Mouse (Mus musculus) stomach, embryonic 15.5 days (tissue): Measurements from ENCODE around the gene Cfap20. TPM values are rescaled to one million over a fixed set of nuclear protein-coding genes. Genes with fewer than 3 reads are reported as not detected.
A peak's percentile ranks its signal among the peaks of the same experiment; 100 is the strongest.
"Not testable (repeated sequence)": the region's sequence is repeated elsewhere in the genome, so short reads cannot be mapped to it uniquely, and the experiment has no call there.

Experiments used
- ATAC-seq: fragments of 200-750 bp; cut with Nextera tagmentation; 2 replicates; pipeline ENCODE4 v1.8.0; 2017; ENCODE audit warnings: low read depth, moderate number of reproducible peaks, moderate TSS enrichment; ENCODE audit not compliant: insufficient read depth, low FRiP score
- H3K27ac ChIP-seq: fragments of 300-500 bp; sonication (generic); 2 replicates; pipeline ENCODE4 v1.5.1; 2015; ENCODE audit warnings: mild to moderate bottlenecking, inconsistent platforms
- H3K27me3 ChIP-seq: fragments of 300-500 bp; sonication (generic); replicated peaks from 2 replicates; pipeline ENCODE4 v1.6.1; 2015; ENCODE audit warnings: inconsistent platforms
- H3K36me3 ChIP-seq: fragments of 300-500 bp; sonication (generic); 2 replicates; pipeline ENCODE4 v1.6.1; 2015; ENCODE audit warnings: inconsistent platforms
- H3K4me1 ChIP-seq: fragments of 300-500 bp; sonication (generic); 2 replicates; pipeline ENCODE4 v1.6.1; 2015; ENCODE audit warnings: inconsistent platforms
- H3K4me2 ChIP-seq: fragments of 300-500 bp; sonication (generic); 2 replicates; pipeline ENCODE4 v1.6.1; 2015; ENCODE audit warnings: mild to moderate bottlenecking, inconsistent platforms
- H3K4me3 ChIP-seq: fragments of 300-500 bp; sonication (generic); replicated peaks from 2 replicates; pipeline ENCODE4 v1.5.1; 2015; ENCODE audit warnings: inconsistent platforms
- H3K9ac ChIP-seq: fragments of 300-500 bp; sonication (generic); 2 replicates; pipeline ENCODE4 v1.6.1; 2015; ENCODE audit warnings: inconsistent platforms
- H3K9me3 ChIP-seq: fragments of 300-500 bp; sonication (generic); 2 replicates; pipeline ENCODE4 v1.6.1; 2016; ENCODE audit warnings: inconsistent platforms
- WGBS: fragments of 180-500 bp; shearing (Covaris S2); methylation state at CpG from one replicate; pipeline ENCODE4 v1.1.7; 2015; 5-methylcytosine and 5-hydroxymethylcytosine counted together
- polyA plus RNA-seq: library from polyadenylated mRNA; unstranded; fragments of >200 nt; fragmentation: Nextera tagmentation; extraction: Ambion mirVana; gene quantifications from 2 replicates; pipeline ENCODE4 v1.2.1, GENCODE M21; 2015

Cfap20 gene
- polyA plus RNA-seq, 1 experiment from 2014 or later: 134 TPM

GRCm38 (mm10) chr8:95384501-95384900, 50.2 kb downstream of the Cfap20 start:
- ATAC-seq: no peak
- Histone ChIP-seq H3K4me2 (no peak overlapping the region), H3K4me3 (no peak overlapping the region), H3K36me3 (no peaks in the 10 kb centered on the region), H3K4me1 (no peaks in the 10 kb centered on the region), H3K27me3 (no peaks in the 10 kb centered on the region), H3K27ac (no peak overlapping the region), H3K9ac (no peak overlapping the region), H3K9me3 (no peaks in the 10 kb centered on the region)
- WGBS: 76% methylated on average over 3 of the region's 3 CpGs

GRCm38 (mm10) chr8:95381595-95381994, 53.1 kb downstream of the Cfap20 start:
- H3K9ac ChIP-seq: no peak overlapping the region
- WGBS: 73% methylated on average over 3 of the region's 3 CpGs
- H3K27ac ChIP-seq: no peak overlapping the region
- H3K4me1 ChIP-seq: peaks cover 16% of the 10 kb centered on the region
- no peaks in the 10 kb centered on the region for H3K27me3 ChIP-seq
- H3K36me3 ChIP-seq: no peaks in the 10 kb centered on the region
- no peak overlapping the region for H3K4me3 ChIP-seq
- no peaks in the 10 kb centered on the region for H3K9me3 ChIP-seq
- no peak for ATAC-seq
- H3K4me2 ChIP-seq: no peak overlapping the region

GRCm38 (mm10) chr8:95380953-95381352, 53.7 kb downstream of the Cfap20 start:
- Histone ChIP-seq H3K27ac (no peak overlapping the region), H3K4me2 (no peak overlapping the region), H3K4me3 (no peak overlapping the region), H3K27me3 (no peaks in the 10 kb centered on the region), H3K9me3 (no peaks in the 10 kb centered on the region), H3K36me3 (no peaks in the 10 kb centered on the region), H3K4me1 (peaks cover 20% of the 10 kb centered on the region), H3K9ac (no peak overlapping the region)
- no peak for ATAC-seq

DNA sequence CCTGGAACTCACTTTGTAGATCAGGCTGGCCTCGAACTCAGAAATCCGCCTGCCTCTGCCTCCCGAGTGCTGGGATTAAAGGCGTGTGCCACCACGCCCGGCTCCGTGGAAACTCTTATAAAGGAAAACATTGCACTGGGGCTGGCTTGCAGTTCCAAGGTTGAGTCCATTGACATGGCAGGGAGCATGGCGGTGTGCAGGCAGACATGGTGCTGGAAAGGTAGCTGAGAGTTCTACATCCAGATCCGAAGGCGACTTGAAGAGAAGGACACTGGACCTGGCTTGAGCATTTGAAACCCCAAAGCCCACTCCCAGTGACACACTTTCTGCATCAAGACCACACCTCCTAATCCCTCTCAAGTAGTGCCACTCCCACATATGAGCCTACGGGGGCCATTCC, 55.7 kb downstream of the Cfap20 start:
- H3K4me3 ChIP-seq, ATAC-seq, H3K36me3 ChIP-seq, H3K4me2 ChIP-seq, H3K9me3 ChIP-seq, H3K9ac ChIP-seq, H3K27ac ChIP-seq, H3K27me3 ChIP-seq: not testable (repeated sequence)
- WGBS: 93% methylated on average over 11 of the region's 11 CpGs
- H3K4me1 ChIP-seq: peaks cover 20% of the 10 kb centered on the region

GRCm38 (mm10) chr8:95377863-95378291, 56.8 kb downstream of the Cfap20 start:
- H3K36me3 ChIP-seq: no peaks in the 10 kb centered on the region
- H3K9me3 ChIP-seq: no peaks in the 10 kb centered on the region
- H3K4me2 ChIP-seq: peak overlapping the region; percentile 32
- peak overlapping the region; percentile 89 for H3K27ac ChIP-seq
- 11% methylated on average over 7 of the region's 7 CpGs for WGBS
- H3K4me1 ChIP-seq: peaks cover 26% of the 10 kb centered on the region
- H3K9ac ChIP-seq: no peak overlapping the region
- H3K27me3 ChIP-seq: no peaks in the 10 kb centered on the region
- no peak overlapping the region for H3K4me3 ChIP-seq
- peak; percentile 86 for ATAC-seq

DNA sequence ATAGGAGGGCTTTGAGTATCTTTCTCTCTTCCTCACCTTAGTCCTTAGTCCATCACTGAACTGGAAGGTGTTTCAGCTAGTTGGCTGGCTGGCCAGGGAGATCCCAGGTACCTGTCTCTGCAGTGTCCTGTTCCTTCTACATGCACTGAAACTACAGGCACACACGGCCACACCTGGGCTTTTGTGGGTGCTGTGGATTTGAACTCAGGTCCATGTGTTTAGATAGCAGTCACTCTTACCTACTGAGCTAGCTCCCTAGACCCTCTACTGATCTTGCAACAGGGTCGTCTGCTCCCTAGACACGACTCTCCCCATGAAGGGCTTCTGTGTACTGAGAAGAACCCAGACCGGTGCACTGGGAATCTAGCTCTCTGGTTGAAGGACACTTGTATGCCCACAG, 57.6 kb downstream of the Cfap20 start:
- Histone ChIP-seq H3K4me1 (peaks cover 30% of the 10 kb centered on the region), H3K4me3 (no peak overlapping the region), H3K4me2 (peak overlapping the region; percentile 32; the same call in 1 of the 2 replicates), H3K9ac (no peak overlapping the region), H3K36me3 (no peaks in the 10 kb centered on the region), H3K9me3 (no peaks in the 10 kb centered on the region), H3K27me3 (no peaks in the 10 kb centered on the region), H3K27ac (peak overlapping the region; percentile 89)
- WGBS: 64% methylated on average over 4 of the region's 4 CpGs
- no peak for ATAC-seq

- no peaks in the 10 kb centered on the region for H3K36me3 ChIP-seq
- no peaks in the 10 kb centered on the region for H3K27me3 ChIP-seq
- 75% methylated on average over 12 of the region's 12 CpGs for WGBS
- no peak overlapping the region for H3K4me3 ChIP-seq
- H3K27ac ChIP-seq: peak overlapping the region; percentile 89; the same call in 1 of the 2 replicates
- H3K4me2 ChIP-seq: no peak overlapping the region
- no peak for ATAC-seq
- peaks cover 30% of the 10 kb centered on the region for H3K4me1 ChIP-seq
- no peak overlapping the region for H3K9ac ChIP-seq
- no peaks in the 10 kb centered on the region for H3K9me3 ChIP-seq
These were observed 58.2 kb downstream of the Cfap20 start for GRCm38 (mm10) chr8:95376309-95376999.

DNA sequence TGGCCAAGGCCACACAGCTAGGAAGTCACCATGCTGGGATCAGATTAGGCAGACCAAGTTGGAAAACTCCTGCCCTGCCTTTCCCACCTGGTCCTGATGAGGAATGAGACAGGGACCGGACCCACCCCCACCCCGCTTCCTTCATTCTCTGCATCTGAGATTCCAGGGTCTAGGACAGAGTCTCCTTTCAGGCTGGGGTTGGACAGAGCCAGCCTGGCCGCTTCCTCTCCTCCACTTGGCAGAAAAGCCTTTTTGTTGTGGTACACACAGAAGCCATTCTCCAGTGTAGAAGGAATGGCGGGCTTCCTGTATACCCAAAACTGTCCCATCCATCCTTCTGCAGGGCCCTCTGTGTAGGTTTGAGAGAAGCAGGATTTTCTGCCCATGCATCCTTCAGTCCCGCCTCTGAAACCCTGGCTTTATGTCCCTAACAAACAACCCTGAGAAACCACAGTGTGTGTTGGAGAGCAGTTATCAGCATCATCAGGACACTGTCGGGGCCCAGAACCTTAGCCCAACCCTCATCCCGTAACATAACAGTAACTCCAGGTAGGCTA, 59.2 kb downstream of the Cfap20 start:
- Histone ChIP-seq H3K4me2 (no peak overlapping the region), H3K27ac (peak overlapping the region; percentile 18; the same call in 1 of the 2 replicates)

GRCm38 (mm10) chr8:95374429-95374828, 60.2 kb downstream of the Cfap20 start:
- H3K9ac ChIP-seq: no peak overlapping the region
- H3K4me3 ChIP-seq: no peak overlapping the region
- no peaks in the 10 kb centered on the region for H3K9me3 ChIP-seq
- no peak for ATAC-seq
- no peaks in the 10 kb centered on the region; the same call in 1 of the 2 replicates for H3K36me3 ChIP-seq
- 63% methylated on average over 3 of the region's 3 CpGs for WGBS
- no peak overlapping the region for H3K27ac ChIP-seq
- H3K4me1 ChIP-seq: peaks cover 36% of the 10 kb centered on the region
- H3K4me2 ChIP-seq: no peak overlapping the region
- H3K27me3 ChIP-seq: no peaks in the 10 kb centered on the region

More for the DNA sequence above, 59.2 kb downstream of the Cfap20 start:
- Histone ChIP-seq H3K36me3 (no peaks in the 10 kb centered on the region; the same call in 1 of the 2 replicates), H3K4me3 (no peak overlapping the region), H3K9ac (no peak overlapping the region), H3K27me3 (no peaks in the 10 kb centered on the region), H3K4me1 (peaks cover 30% of the 10 kb centered on the region), H3K9me3 (no peaks in the 10 kb centered on the region)
- no peak for ATAC-seq
- 75% methylated on average over 7 of the region's 7 CpGs for WGBS

DNA sequence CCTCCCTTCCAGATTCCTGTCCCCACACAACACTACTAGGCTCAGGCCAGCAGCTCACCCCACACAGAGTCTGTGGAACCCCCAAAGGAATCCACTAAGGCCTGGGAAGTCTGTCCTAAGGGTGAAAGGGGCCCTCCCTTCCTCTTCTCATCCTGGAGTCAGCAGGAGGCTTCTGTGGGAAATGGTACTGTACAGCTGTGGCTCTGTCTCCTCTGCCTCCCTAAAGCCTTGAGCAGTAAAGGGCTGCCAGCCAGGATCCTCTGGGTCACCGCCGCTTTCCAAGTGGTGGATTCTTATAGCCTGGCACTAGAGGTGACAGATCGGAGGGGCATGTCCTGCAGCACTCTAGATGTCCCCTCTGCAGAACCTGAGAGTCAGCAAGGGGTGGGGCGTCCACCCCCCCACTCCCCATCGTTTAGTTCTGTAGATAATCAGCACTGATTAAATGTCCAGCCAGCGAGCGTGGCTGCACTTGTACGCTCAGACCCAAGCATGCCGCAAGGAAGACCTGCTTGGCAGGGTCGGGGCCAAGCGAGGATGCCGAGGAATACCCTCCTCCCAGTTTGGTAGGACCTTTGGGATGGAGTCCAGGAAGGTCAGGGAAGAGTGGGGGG, 61.2 kb downstream of the Cfap20 start:
- ATAC-seq: no peak
- H3K27ac ChIP-seq: peak overlapping the region; percentile 5; the same call in 1 of the 2 replicates

More for the DNA sequence above, 61.2 kb downstream of the Cfap20 start:
- H3K9ac ChIP-seq: no peak overlapping the region
- H3K27me3 ChIP-seq: no peaks in the 10 kb centered on the region
- H3K4me2 ChIP-seq: no peak overlapping the region
- peaks cover under 1% of the 10 kb centered on the region; the same call in 1 of the 2 replicates for H3K36me3 ChIP-seq
- H3K4me3 ChIP-seq: no peak overlapping the region
- H3K9me3 ChIP-seq: no peaks in the 10 kb centered on the region
- WGBS: 61% methylated on average over 12 of the region's 12 CpGs
- peaks cover 43% of the 10 kb centered on the region for H3K4me1 ChIP-seq
